Mouse (Mus musculus) kidney, embryonic 16.5 days (tissue): ENCODE data around the gene Spred1. TPM values are rescaled to one million over a fixed set of nuclear protein-coding genes. Genes with fewer than 3 reads are reported as not detected.

Experiments used
- ATAC-seq: fragments of 200-750 bp; cut with Nextera tagmentation; 2 replicates; pipeline ENCODE4 v1.8.0; 2017; ENCODE audit warnings: moderate TSS enrichment; ENCODE audit not compliant: low FRiP score, low TSS enrichment
- H3K27ac ChIP-seq: fragments of 300-500 bp; sonication (generic); 2 replicates; pipeline ENCODE4 v1.5.1; 2014; ENCODE audit warnings: low read length
- H3K27me3 ChIP-seq: fragments of 300-500 bp; sonication (generic); 2 replicates; pipeline ENCODE4 v1.6.1; 2014; ENCODE audit warnings: low read length, control low read depth, mixed read lengths; ENCODE audit not compliant: insufficient read depth
- H3K36me3 ChIP-seq: fragments of 300-500 bp; sonication (generic); 2 replicates; pipeline ENCODE4 v1.6.1; 2014; ENCODE audit warnings: low read length, control low read depth, mixed read lengths; ENCODE audit not compliant: insufficient read depth
- H3K4me1 ChIP-seq: fragments of 300-500 bp; sonication (generic); 2 replicates; pipeline ENCODE4 v1.6.1; 2014; ENCODE audit warnings: low read length, control low read depth, mixed read lengths; ENCODE audit not compliant: insufficient read depth
- H3K4me2 ChIP-seq: fragments of 300-500 bp; sonication (generic); replicated peaks from 2 replicates; pipeline ENCODE4 v1.6.1; 2014; ENCODE audit warnings: low read depth, low read length
- H3K4me3 ChIP-seq: fragments of 300-500 bp; sonication (generic); 2 replicates; pipeline ENCODE4 v1.5.1; 2014; ENCODE audit warnings: mild to moderate bottlenecking, low read length
- H3K9ac ChIP-seq: fragments of 300-500 bp; sonication (generic); replicated peaks from 2 replicates; pipeline ENCODE4 v1.6.1; 2014; ENCODE audit warnings: low read length
- H3K9me3 ChIP-seq: fragments of 300-500 bp; sonication (generic); 2 replicates; pipeline ENCODE4 v1.6.1; 2016; ENCODE audit warnings: low read length, control low read depth
- WGBS: fragments of 180-500 bp; shearing (Covaris S2); extraction: QIAGEN DNeasy Blood & Tissue Kit; methylation state at CpG from one replicate; pipeline ENCODE4 v1.1.7; 2014; 5-methylcytosine and 5-hydroxymethylcytosine counted together
- polyA plus RNA-seq: library from polyadenylated mRNA; unstranded; fragments of >200 nt; fragmentation: Nextera tagmentation; extraction: Ambion mirVana; gene quantifications from 2 replicates; pipeline ENCODE4 v1.2.1, GENCODE M21; 2015

Spred1 gene
- 7.6 and 7.7 TPM in 2 replicates for polyA plus RNA-seq

DNA sequence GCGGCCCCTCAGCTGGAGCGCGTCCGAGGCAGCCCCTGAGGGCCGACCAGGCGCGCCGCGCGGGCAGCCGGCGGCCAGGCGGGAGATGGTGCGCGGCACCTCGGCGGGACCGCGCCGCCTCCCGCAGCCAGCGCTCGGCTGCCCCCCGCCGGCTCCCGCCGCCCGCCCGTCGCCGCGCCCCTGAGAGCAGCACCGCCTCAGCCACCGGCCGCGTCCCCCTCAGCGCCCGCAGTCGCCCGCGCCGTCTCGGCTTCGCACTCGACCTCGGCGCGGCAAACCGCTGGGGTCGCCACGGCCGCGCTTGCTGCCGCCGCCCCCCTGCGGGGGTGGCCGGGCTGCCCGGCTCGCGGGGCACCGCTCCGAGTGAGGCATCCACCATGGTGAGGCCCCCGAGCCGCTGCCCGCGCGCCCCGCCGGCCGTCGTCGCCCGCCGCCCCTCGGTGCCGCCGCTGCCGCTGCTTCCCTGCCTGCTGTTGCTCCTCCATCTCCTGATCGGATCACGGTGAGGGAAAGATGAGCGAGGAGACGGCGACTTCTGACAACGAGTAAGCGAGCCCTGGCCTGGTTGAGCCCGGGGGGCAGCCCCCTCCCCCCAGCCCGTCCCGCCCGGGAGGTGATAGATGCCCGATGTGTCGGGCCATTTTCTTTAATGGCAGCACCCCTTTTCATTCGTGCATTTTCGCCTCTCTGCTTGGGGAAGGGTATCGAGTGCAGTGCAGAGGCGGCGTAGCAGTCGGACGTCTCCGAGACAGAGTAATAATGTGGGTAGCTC is at the start of gene Spred1:
Gene Spred1 (plus strand): TSS at position 163 of the 772 bp plus-strand sequence.
- H3K27ac ChIP-seq, result peak within 1 kb of the TSS; percentile 100
- no peaks in the 10 kb centered on the region for H3K9me3 ChIP-seq
- H3K4me1 ChIP-seq, result peaks cover 15% of the 10 kb centered on the region
- under 1% methylated on average over 54 of the region's 99 CpGs for WGBS
- H3K4me2 ChIP-seq, result peak within 1 kb of the TSS; percentile 63
- peak within 1 kb of the TSS; percentile 85 for H3K4me3 ChIP-seq
- H3K36me3 ChIP-seq, result no peaks in the 10 kb centered on the region
- H3K27me3 ChIP-seq, result no peaks in the 10 kb centered on the region
- peak within 1 kb of the TSS; percentile 99 for H3K9ac ChIP-seq
- ATAC-seq, result 0 out of 2 replicates have a peak, but pooled peaks have one; percentile 7

DNA sequence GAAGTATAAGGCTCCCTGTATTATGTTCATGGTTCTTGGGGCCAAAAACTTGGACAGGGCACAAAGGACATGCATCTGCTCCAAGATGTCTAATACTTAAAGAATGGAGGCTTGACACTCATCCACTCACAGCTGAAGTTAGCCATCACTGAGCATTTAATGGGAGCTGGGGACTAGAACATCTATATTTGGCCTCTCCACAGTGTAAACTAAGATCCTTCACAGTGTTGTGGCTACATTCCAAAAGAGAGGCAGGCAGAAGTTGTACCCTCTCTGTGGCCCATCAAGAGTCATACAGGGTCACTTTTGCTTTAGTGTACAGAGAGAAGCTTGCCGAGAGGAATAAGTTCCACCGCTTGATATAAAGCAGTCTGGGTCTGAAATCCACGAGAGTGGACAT is 49.6 kb upstream of the Spred1 start:
- 84% methylated on average over 3 of the region's 3 CpGs for WGBS
- H3K4me3 ChIP-seq, result no peak overlapping the region
- no peak overlapping the region for H3K27ac ChIP-seq
- H3K9ac ChIP-seq, result no peak overlapping the region
- no peaks in the 10 kb centered on the region for H3K27me3 ChIP-seq
- H3K4me1 ChIP-seq, result 0 out of 2 replicates have a peak, but pooled peaks cover 3% of the 10 kb centered on the region
- no peaks in the 10 kb centered on the region for H3K36me3 ChIP-seq
- H3K9me3 ChIP-seq, result no peaks in the 10 kb centered on the region
- ATAC-seq, result no peak
- no peak overlapping the region for H3K4me2 ChIP-seq

DNA sequence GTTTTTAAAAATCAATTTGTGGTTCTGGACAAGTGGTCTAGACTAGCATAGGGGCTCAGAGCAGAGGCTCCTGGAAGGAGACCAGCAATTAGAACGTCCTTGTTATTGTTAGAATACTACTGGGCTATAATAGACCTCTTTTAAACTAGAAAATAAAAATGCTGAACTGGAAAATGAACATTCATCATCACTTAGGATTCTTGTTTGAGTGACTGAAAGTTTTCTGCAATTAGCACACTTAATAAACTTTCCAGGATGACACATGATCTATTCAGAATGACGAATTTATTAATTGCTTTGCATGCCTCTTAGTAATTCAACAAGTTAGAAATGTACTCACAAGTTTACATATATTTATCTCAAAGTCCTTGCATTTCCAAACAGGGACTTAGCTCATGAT is 42.5 kb upstream of the Spred1 start:
- no peak overlapping the region for H3K27ac ChIP-seq
- 80% methylated on average over 2 of the region's 2 CpGs for WGBS
- no peaks in the 10 kb centered on the region for H3K9me3 ChIP-seq
- no peak overlapping the region for H3K9ac ChIP-seq
- H3K36me3 ChIP-seq, result no peaks in the 10 kb centered on the region
- H3K4me3 ChIP-seq, result no peak overlapping the region
- no peaks in the 10 kb centered on the region for H3K27me3 ChIP-seq
- H3K4me1 ChIP-seq, result 0 out of 2 replicates have a peak, but pooled peaks cover 3% of the 10 kb centered on the region
- no peak for ATAC-seq
- H3K4me2 ChIP-seq, result no peak overlapping the region

DNA sequence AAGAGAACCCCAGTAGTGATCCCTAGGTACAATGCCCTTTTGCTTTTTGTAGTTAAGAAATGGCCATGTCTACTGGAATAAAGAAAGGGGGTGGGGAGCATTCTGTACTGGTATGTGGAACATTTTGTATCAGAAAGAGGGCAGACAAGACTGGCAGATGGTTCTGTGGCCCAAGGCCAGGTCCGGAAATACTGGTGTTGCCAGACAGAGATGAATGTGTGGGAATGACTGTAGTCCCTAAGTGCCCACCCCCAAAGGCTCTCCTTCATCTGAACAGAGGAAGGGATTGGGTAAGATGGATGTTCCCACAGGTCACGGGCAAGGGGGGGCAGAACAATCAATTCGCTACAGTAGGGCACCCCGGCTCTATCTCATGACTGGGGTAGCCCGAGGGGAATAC is 41.6 kb upstream of the Spred1 start:
- H3K27ac ChIP-seq, result no peak overlapping the region
- no peaks in the 10 kb centered on the region for H3K36me3 ChIP-seq
- WGBS, result 92% methylated on average over 5 of the region's 5 CpGs

DNA sequence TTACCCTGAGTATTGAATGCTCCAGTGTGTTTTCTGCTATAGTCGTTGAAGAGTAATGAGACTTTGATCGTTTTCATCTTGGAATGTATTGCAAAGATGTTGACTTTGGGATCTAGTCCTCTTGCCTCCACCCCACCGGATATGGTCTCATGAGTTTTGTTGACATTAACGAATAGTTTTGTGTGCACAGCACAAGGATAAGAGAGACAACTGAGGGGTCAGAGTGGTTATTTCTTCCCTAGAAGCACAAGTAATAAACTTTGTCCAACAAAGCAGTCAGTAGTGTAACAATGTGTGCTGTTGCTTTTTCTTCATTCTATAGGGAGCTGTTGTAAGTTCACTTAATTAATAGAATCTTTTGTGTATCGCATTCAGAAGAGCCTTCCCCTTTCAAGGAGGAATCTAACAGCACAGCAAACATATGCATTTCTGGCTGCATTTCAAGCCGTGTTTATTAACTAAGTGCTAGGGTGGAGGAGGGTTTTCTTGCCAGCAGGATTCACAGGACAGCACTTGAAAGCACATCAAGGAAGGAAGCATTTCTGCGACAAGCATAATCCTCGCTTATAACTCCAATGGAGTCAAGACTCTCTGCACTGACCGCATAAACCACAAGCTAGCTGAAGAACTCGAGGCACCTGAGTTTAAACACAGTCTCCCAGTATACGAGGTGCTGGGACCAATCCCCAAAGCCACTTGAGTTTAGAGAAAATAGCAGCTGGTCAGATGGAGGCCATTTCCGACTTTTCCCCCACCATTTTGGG is 35.0 kb upstream of the Spred1 start:
- Histone ChIP-seq H3K27me3 (no peaks in the 10 kb centered on the region), H3K4me3 (no peak overlapping the region), H3K4me1 (peaks cover 16% of the 10 kb centered on the region; the same call in 1 of the 2 replicates), H3K9ac (no peak overlapping the region), H3K27ac (peak overlapping the region; percentile 50; the same call in 1 of the 2 replicates), H3K36me3 (no peaks in the 10 kb centered on the region), H3K4me2 (0 out of 2 replicates have a peak overlapping the region, but pooled peaks have one; percentile 14), H3K9me3 (no peaks in the 10 kb centered on the region)
- ATAC-seq, result no peak
- WGBS, result 61% methylated on average over 12 of the region's 12 CpGs

More for the DNA sequence above, 41.6 kb upstream of the Spred1 start:
- ATAC-seq, result no peak
- Histone ChIP-seq H3K9me3 (no peaks in the 10 kb centered on the region), H3K4me2 (no peak overlapping the region), H3K4me3 (no peak overlapping the region), H3K4me1 (0 out of 2 replicates have a peak, but pooled peaks cover 3% of the 10 kb centered on the region), H3K27me3 (no peaks in the 10 kb centered on the region), H3K9ac (no peak overlapping the region)

DNA sequence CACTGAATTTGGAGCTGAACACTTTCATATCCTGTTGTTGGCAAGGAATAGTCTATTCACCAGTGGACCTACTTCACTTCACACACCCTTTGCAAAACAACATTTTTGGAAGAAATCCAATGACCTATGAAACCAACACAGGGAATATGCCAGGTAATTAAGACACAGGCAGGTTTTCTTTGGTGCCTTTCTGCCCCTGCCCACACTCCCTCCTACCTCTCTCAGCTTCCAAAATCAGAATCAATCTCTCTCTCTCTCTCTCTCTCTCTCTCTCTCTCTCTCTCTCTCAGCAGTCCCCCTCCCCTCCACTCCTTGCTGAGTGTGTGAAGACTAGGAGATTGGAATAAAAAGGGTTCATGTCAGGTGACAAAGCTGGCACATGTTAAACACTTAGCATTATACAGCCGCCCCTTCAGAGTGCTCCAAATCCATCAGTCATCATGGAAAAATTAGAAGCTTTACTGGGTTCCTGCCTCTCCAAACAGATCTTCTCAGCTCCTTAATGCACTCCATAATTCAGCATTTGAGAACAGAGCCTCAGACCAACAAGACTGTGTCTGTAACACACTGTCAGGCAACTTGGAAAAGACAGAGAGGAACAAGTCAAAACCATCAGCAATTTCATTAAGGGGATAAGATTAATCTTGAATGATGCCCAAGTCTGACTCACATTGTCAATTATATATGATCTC is 34.3 kb upstream of the Spred1 start:
- Histone ChIP-seq H3K4me2 (no peak overlapping the region), H3K36me3 (no peaks in the 10 kb centered on the region), H3K4me3 (no peak overlapping the region), H3K4me1 (peaks cover 16% of the 10 kb centered on the region; the same call in 1 of the 2 replicates), H3K9ac (no peak overlapping the region), H3K27me3 (no peaks in the 10 kb centered on the region), H3K9me3 (no peaks in the 10 kb centered on the region), H3K27ac (no peak overlapping the region; the same call in 1 of the 2 replicates)
- no peak for ATAC-seq
- 67% methylated on average over 1 of the region's 1 CpGs for WGBS

DNA sequence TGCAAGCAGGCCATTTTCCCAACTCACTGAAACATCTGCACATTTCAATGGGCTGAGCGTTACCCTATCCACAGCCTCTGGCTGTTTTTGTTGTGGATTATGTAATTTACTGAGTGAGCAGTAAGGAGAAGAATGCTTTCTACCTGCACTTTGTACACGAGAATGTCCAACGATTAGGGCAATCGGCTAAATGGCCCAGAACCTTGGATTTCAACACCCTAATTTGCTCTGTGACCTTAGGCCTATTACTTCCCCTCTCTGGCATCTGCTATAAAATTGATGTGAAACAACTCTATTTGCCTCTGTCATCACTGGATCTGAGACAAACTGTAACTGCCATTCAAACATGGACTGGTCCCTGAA is 33.7 kb upstream of the Spred1 start:
- WGBS, result 34% methylated on average over 4 of the region's 4 CpGs
- H3K4me3 ChIP-seq, result no peak overlapping the region
- no peaks in the 10 kb centered on the region for H3K36me3 ChIP-seq
- H3K9ac ChIP-seq, result no peak overlapping the region
- no peaks in the 10 kb centered on the region for H3K27me3 ChIP-seq
- no peaks in the 10 kb centered on the region for H3K9me3 ChIP-seq
- no peak for ATAC-seq
- no peak overlapping the region for H3K27ac ChIP-seq
- no peak overlapping the region for H3K4me2 ChIP-seq
- H3K4me1 ChIP-seq, result peaks cover 16% of the 10 kb centered on the region

DNA sequence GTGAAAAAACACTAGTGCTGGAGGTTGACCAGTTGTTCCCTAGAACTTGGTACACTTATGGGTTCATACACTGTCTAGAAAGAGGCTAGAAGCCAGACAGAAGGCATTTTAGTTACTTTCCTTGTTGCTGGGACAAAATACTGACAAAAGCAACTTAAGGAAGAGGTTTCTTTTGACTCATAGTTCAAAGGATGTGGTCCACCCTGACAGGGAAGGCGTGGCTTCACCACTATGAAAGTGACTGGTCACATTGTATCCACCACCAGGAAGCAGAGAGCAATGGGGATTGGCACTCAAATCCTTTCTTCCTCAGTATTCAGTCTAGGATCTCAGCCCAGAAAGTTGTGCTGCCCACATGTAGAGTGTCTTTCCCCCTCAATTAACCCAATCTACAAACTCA is 31.7 kb upstream of the Spred1 start:
- no peaks in the 10 kb centered on the region for H3K36me3 ChIP-seq
- H3K9ac ChIP-seq, result no peak overlapping the region
- no peaks in the 10 kb centered on the region for H3K27me3 ChIP-seq
- H3K4me3 ChIP-seq, result no peak overlapping the region
- H3K9me3 ChIP-seq, result no peaks in the 10 kb centered on the region
- H3K4me1 ChIP-seq, result peaks cover 32% of the 10 kb centered on the region
- no peak overlapping the region for H3K27ac ChIP-seq
- no peak overlapping the region for H3K4me2 ChIP-seq
- no peak for ATAC-seq
- WGBS, result 97% methylated on average over 1 of the region's 1 CpGs

DNA sequence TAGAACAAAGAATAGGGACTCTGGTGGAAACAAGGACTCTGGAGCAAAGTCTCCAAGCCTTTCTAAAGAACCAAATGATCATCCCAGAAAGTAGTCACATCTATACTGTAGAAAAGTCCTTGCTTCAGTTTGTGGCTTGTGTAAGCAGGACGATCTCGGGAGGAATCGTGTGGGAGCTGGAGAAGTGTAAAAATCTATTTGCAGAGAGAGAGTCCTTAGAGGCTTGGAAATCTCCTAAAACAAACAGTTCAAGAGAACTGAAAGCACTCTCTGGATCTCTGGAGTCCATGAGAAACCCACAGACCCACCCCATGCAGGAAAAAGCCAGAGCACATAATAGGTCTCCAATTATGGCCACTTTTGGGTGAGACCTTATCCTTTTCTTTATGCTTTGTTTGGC is 31.1 kb upstream of the Spred1 start:
- 36% methylated on average over 3 of the region's 3 CpGs for WGBS

More for the DNA sequence above, 31.1 kb upstream of the Spred1 start:
- no peak for ATAC-seq
- no peaks in the 10 kb centered on the region for H3K27me3 ChIP-seq
- no peaks in the 10 kb centered on the region for H3K9me3 ChIP-seq
- H3K4me2 ChIP-seq, result no peak overlapping the region
- H3K4me3 ChIP-seq, result no peak overlapping the region
- H3K27ac ChIP-seq, result no peak overlapping the region
- peaks cover 35% of the 10 kb centered on the region for H3K4me1 ChIP-seq
- H3K36me3 ChIP-seq, result no peaks in the 10 kb centered on the region
- no peak overlapping the region for H3K9ac ChIP-seq
